Mouse (Mus musculus) frontal cortex, postnatal 10 days (tissue): ENCODE data around the gene Pi4kb.
A peak's percentile ranks its signal among the peaks of the same experiment; 100 is the strongest.

Experiments used
- DNase-seq, 2 experiments: peaks; one replicate each; pipeline ENCODE4 v3.0.0; 2022; ENCODE audit warnings: low spot score in 2 of 2, mixed read lengths in 1 of 2

The Pi4kb gene

DNA sequence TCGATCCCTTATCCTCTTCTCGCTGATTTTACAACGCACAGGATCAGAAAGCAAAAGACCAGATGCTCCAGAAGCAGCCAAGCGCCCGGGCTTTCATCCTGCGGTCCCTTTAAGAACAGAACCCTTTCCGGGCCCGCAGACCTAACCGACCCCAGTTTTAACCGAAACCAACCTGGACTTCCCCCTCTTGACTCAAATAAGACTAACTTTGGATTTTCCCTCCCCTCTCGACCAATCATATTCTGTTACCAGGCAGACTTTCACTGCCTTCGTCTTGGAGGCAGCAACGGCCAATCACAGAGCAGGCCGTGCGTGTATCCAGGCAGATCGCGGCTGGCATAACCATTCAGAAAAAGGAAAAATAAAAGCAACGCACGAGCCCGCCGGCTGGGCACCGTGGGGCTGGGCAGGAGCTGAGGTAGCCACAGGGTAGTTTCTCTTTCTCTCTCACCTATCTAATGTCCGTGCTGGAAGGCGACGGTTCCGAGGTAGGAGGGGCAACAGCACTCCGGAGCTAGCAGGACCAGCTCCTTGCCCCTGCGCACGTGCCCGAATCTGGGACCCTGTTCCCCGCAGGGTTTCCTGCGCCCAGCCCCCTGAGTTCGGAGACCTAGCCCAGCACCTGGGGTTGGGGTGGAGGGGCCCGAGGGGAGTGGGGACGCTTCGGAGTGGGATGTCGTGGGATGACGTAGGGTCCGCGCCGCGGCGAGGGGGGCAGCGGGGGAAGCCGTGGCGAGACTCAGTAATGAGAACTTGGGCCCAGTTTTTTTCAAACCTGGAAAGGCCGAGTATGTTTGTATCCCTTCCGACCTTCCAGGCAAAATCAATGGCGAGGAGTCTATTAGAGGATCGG is 20.5 kb upstream of the Pi4kb start, which contains the start of gene Rfx5:
Rfx5 (plus strand) TSS at position 312 of the 853 bp plus-strand sequence.
- peak; percentile 91 to 92 for DNase-seq

DNA sequence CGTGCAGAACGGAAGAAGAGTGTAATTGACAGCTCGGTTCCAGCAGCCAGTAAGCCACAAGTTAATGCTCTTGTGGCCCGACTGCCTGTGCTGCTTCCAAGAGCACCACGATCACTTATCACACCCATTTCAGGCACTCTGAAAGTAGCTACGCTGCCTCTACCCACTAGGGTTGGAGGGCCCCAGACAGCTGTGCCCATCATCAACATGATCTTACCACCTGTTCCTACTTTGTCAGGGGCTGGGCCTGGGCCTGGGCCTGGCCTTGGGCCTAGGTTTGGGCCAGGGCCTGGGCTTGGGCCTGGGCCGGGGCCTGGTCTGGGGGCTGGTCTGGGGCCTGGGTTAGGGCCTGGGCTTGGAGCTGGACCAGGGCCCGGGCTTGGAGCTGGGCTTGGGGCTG is 16.2 kb upstream of the Pi4kb start:
- no peak for DNase-seq

- no peak for DNase-seq
These were observed 14.7 kb upstream of the Pi4kb start for GRCm38 (mm10) chr3:94959871-94960270.

- DNase-seq, result no peak
These were observed 14.2 kb upstream of the Pi4kb start for GRCm38 (mm10) chr3:94960322-94960721.

GRCm38 (mm10) chr3:94964989-94965388 is 9.5 kb upstream of the Pi4kb start:
- no peak for DNase-seq

- no peak for DNase-seq
These were observed 8.7 kb upstream of the Pi4kb start for GRCm38 (mm10) chr3:94965878-94966277.

GRCm38 (mm10) chr3:94972552-94972951 is 2.0 kb upstream of the Pi4kb start:
- no peak for DNase-seq

GRCm38 (mm10) chr3:94973620-94974019 is 911 bp upstream of the Pi4kb start:
- DNase-seq, result no peak

- DNase-seq, result no peak
These were observed 454 bp upstream of the Pi4kb start for GRCm38 (mm10) chr3:94974026-94974527.

- DNase-seq, result no peak
These were observed 9.8 kb downstream of the Pi4kb start for GRCm38 (mm10) chr3:94984312-94984711.

DNA sequence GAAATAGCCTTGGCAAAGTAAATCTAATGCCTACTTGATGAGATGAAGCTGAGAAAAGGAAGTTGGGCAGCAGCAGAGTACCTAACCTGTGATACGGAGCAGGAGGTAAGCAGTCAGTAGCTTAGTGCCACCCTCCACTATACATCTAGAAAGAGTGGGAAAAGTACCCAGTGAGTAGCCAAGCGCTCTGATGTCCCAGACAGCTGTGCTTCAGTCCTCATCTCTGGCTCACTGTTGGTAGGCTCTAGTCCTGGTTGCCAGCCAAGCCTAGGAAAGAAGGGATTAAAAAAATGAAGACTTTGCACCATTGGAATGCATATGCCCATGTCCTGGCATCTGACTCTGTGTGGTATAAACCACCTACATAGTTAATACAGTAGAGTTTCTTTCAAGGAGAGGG is 11.0 kb downstream of the Pi4kb start:
- no peak for DNase-seq

DNA sequence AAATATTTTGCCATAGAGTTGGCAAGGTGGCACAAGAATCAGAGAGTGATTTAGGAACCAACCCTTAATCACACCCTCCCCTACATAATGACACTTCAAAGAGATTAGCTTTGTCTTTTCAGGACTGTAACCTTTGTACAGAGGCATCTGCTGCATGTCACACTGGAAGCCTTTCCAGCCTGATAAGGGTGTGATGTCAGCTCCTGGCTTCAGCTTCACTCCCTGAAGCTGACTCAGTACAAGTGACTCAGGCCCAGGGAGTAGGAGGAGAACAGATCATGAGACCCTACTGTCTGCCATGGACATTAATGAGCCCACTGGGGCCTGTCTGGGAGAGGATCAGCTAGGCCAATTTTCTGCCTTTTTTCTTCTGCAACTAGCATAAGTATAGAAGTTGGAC is 13.0 kb downstream of the Pi4kb start:
- DNase-seq, result no peak

DNA sequence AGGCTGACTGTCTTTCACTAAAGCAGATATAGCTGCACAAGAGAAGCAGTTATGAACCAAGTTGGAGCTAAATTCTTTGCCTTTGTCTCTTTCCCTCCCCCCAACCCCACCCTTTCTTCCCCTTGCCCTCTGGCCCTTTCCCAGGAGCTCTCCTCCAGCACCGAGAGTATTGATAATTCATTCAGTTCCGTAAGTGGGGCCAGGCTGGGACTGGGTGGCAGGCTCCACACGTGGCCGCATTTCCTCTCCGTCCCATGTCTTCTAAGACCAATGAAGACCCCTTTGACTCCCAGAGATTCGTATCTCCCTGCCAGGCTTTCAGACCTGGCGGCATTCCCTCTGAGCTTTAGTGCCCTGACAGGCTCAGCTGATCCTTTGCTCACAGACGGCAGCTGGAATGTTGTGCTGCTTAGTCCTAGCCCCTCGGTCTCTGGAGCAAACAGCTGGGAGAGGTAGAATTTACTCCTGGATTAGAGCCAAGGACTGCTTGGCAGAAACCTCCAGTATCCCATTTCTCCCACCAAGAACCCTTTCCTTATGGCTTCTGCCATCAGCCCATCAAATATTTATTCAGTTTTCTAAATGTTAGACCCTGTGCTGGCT is 14.7 kb downstream of the Pi4kb start:
- no peak for DNase-seq

GRCm38 (mm10) chr3:94996946-94997345 is 22.4 kb downstream of the Pi4kb start:
- peak in 1 of 2 experiments; percentile 76 for DNase-seq

DNA sequence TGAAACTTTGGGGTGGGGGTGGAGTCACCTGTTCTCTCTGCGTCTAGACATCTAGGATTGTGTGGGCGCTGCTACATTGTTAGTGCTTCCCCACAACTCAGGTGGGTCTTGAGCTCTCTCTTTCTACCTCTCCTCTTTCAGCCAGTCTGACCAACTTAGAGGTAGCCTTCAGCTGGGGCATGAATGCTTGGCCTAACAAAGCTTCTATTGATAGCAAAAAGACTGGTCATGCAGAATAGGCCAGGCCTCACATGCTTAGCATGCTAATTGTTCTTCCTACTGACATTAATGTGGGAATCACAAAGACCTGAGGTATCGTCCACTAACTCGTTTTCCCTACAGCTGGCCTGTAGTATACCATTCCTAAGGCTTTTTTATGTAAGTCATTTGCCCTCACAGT is 28.0 kb downstream of the Pi4kb start:
- DNase-seq, result no peak

- DNase-seq, result no peak
These were observed 28.7 kb downstream of the Pi4kb start for GRCm38 (mm10) chr3:95003273-95003672.

DNA sequence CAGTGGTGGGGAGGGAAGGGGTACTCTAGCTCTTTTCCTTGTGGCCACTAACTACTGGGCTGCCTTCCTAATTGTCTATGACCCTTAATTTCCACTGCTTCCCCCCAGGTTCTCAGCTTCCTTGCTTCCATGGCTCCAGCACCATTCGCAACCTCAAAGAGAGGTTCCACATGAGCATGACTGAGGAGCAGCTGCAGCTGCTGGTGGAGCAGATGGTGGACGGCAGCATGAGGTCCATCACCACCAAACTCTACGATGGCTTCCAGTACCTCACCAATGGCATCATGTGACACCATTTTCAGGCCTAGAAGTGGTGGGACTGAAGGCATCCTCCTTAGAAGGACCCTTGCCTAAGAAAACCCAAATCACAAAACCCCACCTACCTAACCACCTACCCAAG is 31.1 kb downstream of the Pi4kb start:
- DNase-seq, result no peak

DNA sequence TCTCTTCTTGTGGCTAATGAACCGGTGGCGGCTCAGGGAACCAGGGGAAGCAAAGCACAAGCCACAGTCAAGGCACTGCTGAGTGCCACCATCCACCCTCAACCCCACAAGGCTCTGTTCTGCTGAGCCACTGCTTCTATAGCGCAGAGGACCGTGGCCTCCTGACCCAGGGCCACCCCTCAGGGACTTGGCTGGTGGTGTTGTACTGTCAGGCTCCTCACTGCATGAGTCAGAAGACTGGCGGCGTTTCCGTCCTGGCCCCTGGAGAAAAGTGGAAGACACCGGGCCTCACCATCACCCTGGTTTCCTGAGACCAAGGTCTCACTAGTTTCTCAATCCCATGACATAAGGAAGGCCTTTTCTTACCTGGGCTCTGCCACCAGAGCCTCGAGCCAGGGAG is 33.2 kb downstream of the Pi4kb start:
- DNase-seq, result peak in 1 of 2 experiments; percentile 16

DNA sequence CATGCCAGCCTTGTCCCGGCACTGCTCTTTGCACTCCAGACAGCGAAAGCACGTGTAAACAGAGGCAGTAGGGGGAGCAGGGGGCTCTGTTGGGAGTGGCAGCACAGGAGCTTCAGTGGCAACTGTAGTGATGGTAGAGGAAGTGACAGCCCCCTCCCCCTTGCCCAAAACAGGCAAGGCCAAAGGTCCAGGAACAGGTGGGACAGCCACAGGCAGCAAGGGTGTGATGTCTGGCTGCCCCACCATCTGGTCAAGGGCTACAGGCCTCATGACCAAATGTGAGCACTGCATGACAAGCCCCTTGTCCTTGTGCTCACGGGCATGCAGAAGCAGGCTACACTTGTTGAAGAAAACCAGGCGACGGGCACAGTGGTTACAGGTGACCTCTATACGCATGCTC is 35.9 kb downstream of the Pi4kb start:
- DNase-seq, result no peak

- DNase-seq, result no peak
These were observed 38.5 kb downstream of the Pi4kb start for GRCm38 (mm10) chr3:95012982-95013381.

GRCm38 (mm10) chr3:95013699-95014427 is 39.3 kb downstream of the Pi4kb start:
- no peak for DNase-seq

- no peak for DNase-seq
These were observed 40.1 kb downstream of the Pi4kb start for GRCm38 (mm10) chr3:95014428-95015151.
